ENCODE assay signal across 8 mouse cellular contexts in genomic region chr13:100743346-100744035, GRCm38 (mm10). TPM values are rescaled to one million over a fixed set of nuclear protein-coding genes. Genes with fewer than 3 reads are reported as not detected.
DNase-seq lines count a peak whose midpoint lies in the region; ATAC-seq lines count a peak whose summit lies in the region.

No protein-coding gene starts in this region.

- peak overlapping the region; percentile 72 for H3K9ac ChIP-seq in embryonic facial prominence, embryonic 11.5 days (replicated peaks; ENCODE audit: low read length)

- H3K27me3 ChIP-seq in embryonic facial prominence, embryonic 11.5 days (ENCODE audit: control insufficient read depth, insufficient read depth, low read length): no peaks in the 10 kb centered on the region

- H3K9me3 ChIP-seq in embryonic facial prominence, embryonic 11.5 days (replicated peaks; ENCODE audit: control insufficient read depth, low read length): no peaks in the 10 kb centered on the region

- 67% methylated on average over 11 of the region's 11 CpGs for WGBS in embryonic facial prominence, embryonic 11.5 days

- DNase-seq in kidney, adult 11 months: peak; percentile 40
- DNase-seq in kidney, postnatal 10 days: no peak
- no peak for DNase-seq in embryonic facial prominence, embryonic 11.5 days (ENCODE audit: low spot score)
- peak; percentile 10 for DNase-seq in induced T-regulatory cell, adult 2 months (ENCODE audit: low read depth)
- DNase-seq in adrenal gland, postnatal 14 days: no peak
- DNase-seq in urinary bladder, postnatal 14 days (ENCODE audit: low spot score): no peak
- DNase-seq in adrenal gland, postnatal 25 days: no peak

- H3K4me3 ChIP-seq in embryonic facial prominence, embryonic 11.5 days (ENCODE audit: low read depth, low read length): peak overlapping the region; percentile 81

- H3K27ac ChIP-seq in embryonic facial prominence, embryonic 11.5 days (replicated peaks; ENCODE audit: low read depth, low read length): peak overlapping the region; percentile 91

- ATAC-seq in embryonic facial prominence, embryonic 11.5 days (replicated peaks; ENCODE audit: insufficient number of reproducible peaks, low FRiP score, low TSS enrichment, low read depth): peak; percentile 32
- ATAC-seq in megakaryocyte progenitor cell, adult 5-6 weeks (replicated peaks; ENCODE audit: poor library complexity): peak; percentile 55

- H3K4me1 ChIP-seq in embryonic facial prominence, embryonic 11.5 days (ENCODE audit: control insufficient read depth, insufficient read depth, low read length): 0 out of 2 replicates have a peak, but pooled peaks cover 2% of the 10 kb centered on the region

- no peaks in the 10 kb centered on the region for H3K36me3 ChIP-seq in embryonic facial prominence, embryonic 11.5 days (replicated peaks; ENCODE audit: control insufficient read depth, insufficient read depth, low read depth, low read length)

- peak overlapping the region; percentile 44 for H3K4me2 ChIP-seq in embryonic facial prominence, embryonic 11.5 days (ENCODE audit: low read depth, low read length)

RNA-seq across cellular contexts. Expression of gene Mrps36, which starts 1.0 kb away (rescaled TPM):
- 123 and 129 TPM in 2 replicates for polyA plus RNA-seq in embryonic facial prominence, embryonic 11.5 days (2014; fragmentation: Nextera tagmentation; extraction: Ambion mirVana)
- 86.2 and 90.4 TPM in 2 replicates for total RNA-seq in megakaryocyte progenitor cell, adult 5-6 weeks (2015)
- 73.0 and 75.8 TPM in 2 replicates for total RNA-seq in megakaryocyte progenitor cell, adult 5-6 weeks (2017)
- 265 and 269 TPM in 2 replicates for total RNA-seq in adrenal gland, postnatal 14 days (2021)
- 116 and 146 TPM in 2 replicates for total RNA-seq in adrenal gland, postnatal 25 days (2021)

RNA-seq across cellular contexts. Expression of gene Cdk7, which starts 12.8 kb away (rescaled TPM):
- polyA plus RNA-seq in embryonic facial prominence, embryonic 11.5 days (2014; fragmentation: Nextera tagmentation; extraction: Ambion mirVana): 91.1 and 91.3 TPM in 2 replicates
- total RNA-seq in megakaryocyte progenitor cell, adult 5-6 weeks (2015): 55.6 and 55.9 TPM in 2 replicates
- 51.1 and 56.8 TPM in 2 replicates for total RNA-seq in megakaryocyte progenitor cell, adult 5-6 weeks (2017)
- total RNA-seq in adrenal gland, postnatal 14 days (2021): 40.9 and 42.0 TPM in 2 replicates
- total RNA-seq in adrenal gland, postnatal 25 days (2021): 38.5 and 45.6 TPM in 2 replicates

RNA-seq across cellular contexts. Expression of gene Cenph, which starts 32.2 kb away (rescaled TPM):
- polyA plus RNA-seq in embryonic facial prominence, embryonic 11.5 days (2014; fragmentation: Nextera tagmentation; extraction: Ambion mirVana): 72.1 and 74.2 TPM in 2 replicates
- 64.8 and 71.7 TPM in 2 replicates for total RNA-seq in megakaryocyte progenitor cell, adult 5-6 weeks (2015)
- 66.3 and 67.7 TPM in 2 replicates for total RNA-seq in megakaryocyte progenitor cell, adult 5-6 weeks (2017)
- 3.0 and 3.6 TPM in 2 replicates for total RNA-seq in adrenal gland, postnatal 14 days (2021)
- total RNA-seq in adrenal gland, postnatal 25 days (2021): 2.1 and 2.5 TPM in 2 replicates

RNA-seq across cellular contexts. Expression of gene Ccnb1, which starts 42.9 kb away (rescaled TPM):
- polyA plus RNA-seq in embryonic facial prominence, embryonic 11.5 days (2014; fragmentation: Nextera tagmentation; extraction: Ambion mirVana): 388 and 419 TPM in 2 replicates
- total RNA-seq in megakaryocyte progenitor cell, adult 5-6 weeks (2015): 152 and 153 TPM in 2 replicates
- total RNA-seq in megakaryocyte progenitor cell, adult 5-6 weeks (2017): 181 and 194 TPM in 2 replicates
- total RNA-seq in adrenal gland, postnatal 14 days (2021): 18.7 and 22.8 TPM in 2 replicates
- total RNA-seq in adrenal gland, postnatal 25 days (2021): 9.4 and 12.2 TPM in 2 replicates

Comparison
In these comparisons a context has a peak if more than half of its experiments do, and no peak if none do; other contexts are left out.
1. DNase-seq: peak in kidney, adult 11 months (single experiment) and induced T-regulatory cell, adult 2 months (single experiment); none in kidney, postnatal 10 days (single experiment), embryonic facial prominence, embryonic 11.5 days (single experiment), adrenal gland, postnatal 14 days (single experiment), urinary bladder, postnatal 14 days (single experiment) and adrenal gland, postnatal 25 days (single experiment).
2. RNA of gene Cenph, which starts 32.2 kb away (total RNA-seq): 64.8 to 71.7 TPM in megakaryocyte progenitor cell, adult 5-6 weeks; 3.0 to 3.6 TPM in adrenal gland, postnatal 14 days and 2.1 to 2.5 TPM in adrenal gland, postnatal 25 days; every median in the first group is over 10 times any median in the second.